Mouse (Mus musculus) CH12.LX (cell line): ENCODE data around the gene Cdc42ep5. TPM values are rescaled to one million over a fixed set of nuclear protein-coding genes. Genes with fewer than 3 reads are reported as not detected.

Source experiments
- DNase-seq: peaks from one replicate; pipeline ENCODE4 v3.0.0-alpha.2; 2013; ENCODE audit errors: extremely low read depth
- H3K27ac ChIP-seq: 2 replicates; pipeline ENCODE4 v1.5.1; 2012; ENCODE audit warnings: low read depth, mild to moderate bottlenecking, control low read depth, moderate library complexity; ENCODE audit not compliant: insufficient read depth
- H3K27me3 ChIP-seq: replicated peaks from 2 replicates; pipeline ENCODE3; 2012; ENCODE audit warnings: inconsistent platforms
- H3K36me3 ChIP-seq, 2 experiments: replicated peaks in 1 of 2; 2 replicates each; pipeline versions ENCODE3 to v1.6.1; 2012; ENCODE audit warnings: inconsistent platforms in 1 of 2, low read length in 1 of 2, mild to moderate bottlenecking in 1 of 2, mixed read lengths in 1 of 2, moderate library complexity in 1 of 2; ENCODE audit not compliant: control insufficient read depth in 1 of 2, insufficient read depth in 1 of 2
- H3K4me1 ChIP-seq, 2 experiments: 2 replicates each; pipeline ENCODE4 v1.6.1; 2012; ENCODE audit warnings: inconsistent platforms in 1 of 2, moderate library complexity in 1 of 2; ENCODE audit not compliant: insufficient read depth in 2 of 2, control insufficient read depth in 1 of 2
- H3K4me2 ChIP-seq: 2 replicates; pipeline ENCODE4 v1.6.1; 2012; ENCODE audit warnings: low read depth, mild to moderate bottlenecking, control low read depth; ENCODE audit not compliant: poor library complexity, insufficient read depth, severe bottlenecking
- H3K4me3 ChIP-seq, 3 experiments: fragments of 150-350 bp in 1 of 3; sonication (generic) in 1 of 3; replicated peaks in 1 of 3; 2 replicates each; pipeline versions ENCODE3 to v1.5.1; 2011 to 2012; ENCODE audit warnings: low read depth in 2 of 3, low read length in 2 of 3, mild to moderate bottlenecking in 2 of 3, moderate library complexity in 2 of 3, control low read depth in 1 of 3, improper control_type of control experiment in 1 of 3, inconsistent platforms in 1 of 3, mixed read lengths in 1 of 3; ENCODE audit not compliant: poor library complexity in 1 of 3
- H3K79me2 ChIP-seq: replicated peaks from 2 replicates; pipeline ENCODE4 v1.6.1; 2012; ENCODE audit warnings: mild to moderate bottlenecking, moderate library complexity; ENCODE audit not compliant: control insufficient read depth, poor library complexity, insufficient read depth, severe bottlenecking; ENCODE audit errors: extremely low read depth
- H3K9ac ChIP-seq: 2 replicates; pipeline ENCODE4 v1.6.1; 2012; ENCODE audit warnings: low read depth, mild to moderate bottlenecking, control low read depth, moderate library complexity; ENCODE audit not compliant: insufficient read depth
- H3K9me3 ChIP-seq: replicated peaks from 2 replicates; pipeline ENCODE3; 2012; ENCODE audit warnings: low read length, inconsistent platforms, mixed read lengths
- BHLHE40 ChIP-seq: IDR thresholded peaks from 2 replicates; pipeline ENCODE4 v1.6.1; 2011; ENCODE audit warnings: mild to moderate bottlenecking, low read depth, low read length, improper control_type of control experiment
- CTCF ChIP-seq, 2 experiments: IDR thresholded peaks in 1 of 2; conservative IDR thresholded peaks in 1 of 2; 2 replicates each; pipeline ENCODE4 v1.5.1; 2011 to 2012; ENCODE audit warnings: low read depth in 2 of 2, low read length in 2 of 2, improper control_type of control experiment in 1 of 2, inconsistent platforms in 1 of 2, mild to moderate bottlenecking in 1 of 2, moderate library complexity in 1 of 2
- ELF1 ChIP-seq: IDR thresholded peaks from 2 replicates; pipeline ENCODE4 v1.6.1; 2014; ENCODE audit warnings: low read depth, mild to moderate bottlenecking, inconsistent platforms, low read length, improper control_type of control experiment
- GABPA ChIP-seq: IDR thresholded peaks from 2 replicates; pipeline ENCODE4 v1.6.1; 2012; ENCODE audit warnings: low read depth, low read length, improper control_type of control experiment, inconsistent platforms; ENCODE audit not compliant: insufficient replicate concordance
- HCFC1 ChIP-seq: IDR thresholded peaks from 2 replicates; pipeline ENCODE4 v1.6.1; 2012; ENCODE audit warnings: low read depth, mild to moderate bottlenecking, inconsistent platforms, low read length, improper control_type of control experiment
- JUND ChIP-seq: conservative IDR thresholded peaks from 2 replicates; pipeline ENCODE4 v1.6.1; 2011; ENCODE audit warnings: low read depth, low read length, improper control_type of control experiment
- KAT2A ChIP-seq: IDR thresholded peaks from 2 replicates; pipeline ENCODE4 v1.6.1; 2012; ENCODE audit warnings: low read length, improper control_type of control experiment, inconsistent platforms; ENCODE audit not compliant: insufficient replicate concordance
- MAFK ChIP-seq: IDR thresholded peaks from 2 replicates; pipeline ENCODE4 v1.6.1; 2011; ENCODE audit warnings: low read length, improper control_type of control experiment; ENCODE audit not compliant: insufficient replicate concordance
- MEF2A ChIP-seq: IDR thresholded peaks from 2 replicates; pipeline ENCODE4 v1.6.1; 2014; ENCODE audit warnings: low read depth, mild to moderate bottlenecking, inconsistent platforms, low read length, improper control_type of control experiment, borderline replicate concordance
- MYC ChIP-seq: IDR thresholded peaks from 2 replicates; pipeline ENCODE4 v1.6.1; 2011; ENCODE audit warnings: low read depth, mild to moderate bottlenecking, improper control_type of control experiment, low read length
- NELFE ChIP-seq: IDR thresholded peaks from 2 replicates; pipeline ENCODE4 v1.6.1; 2011; ENCODE audit warnings: low read depth, low read length, improper control_type of control experiment
- PAX5 ChIP-seq: IDR thresholded peaks from 2 replicates; pipeline ENCODE4 v1.6.1; 2012; ENCODE audit warnings: low read length, inconsistent platforms, mixed read lengths
- POLR2AphosphoS2 ChIP-seq: IDR thresholded peaks from 2 replicates; pipeline ENCODE4 v1.6.1; 2011; ENCODE audit warnings: low read depth, low read length, improper control_type of control experiment
- RAD21 ChIP-seq: IDR thresholded peaks from 2 replicates; pipeline ENCODE4 v1.6.1; 2011; ENCODE audit warnings: low read depth, mild to moderate bottlenecking, low read length, improper control_type of control experiment, moderate library complexity
- SIN3A ChIP-seq: IDR thresholded peaks from 2 replicates; pipeline ENCODE4 v1.6.1; 2012; ENCODE audit warnings: low read length, improper control_type of control experiment, inconsistent platforms
- UBTF ChIP-seq: IDR thresholded peaks from 2 replicates; pipeline ENCODE4 v1.6.1; 2012; ENCODE audit warnings: low read depth, mild to moderate bottlenecking, inconsistent platforms, low read length, improper control_type of control experiment, moderate library complexity
- USF2 ChIP-seq: conservative IDR thresholded peaks from 2 replicates; pipeline ENCODE4 v1.6.1; 2011; ENCODE audit warnings: low read depth, low read length, improper control_type of control experiment
- ZNF384 ChIP-seq: IDR thresholded peaks from 2 replicates; pipeline ENCODE4 v1.6.1; 2012; ENCODE audit warnings: low read depth, low read length, improper control_type of control experiment, inconsistent platforms
- dilution Hi-C: fragments of 300-500 bp; cut with MboI; formaldehyde crosslinking; loops from 2 replicates; pipeline ENCODE4 v1.14.3; 2020; ENCODE audit warnings: low sequenced_read_pairs; ENCODE audit not compliant: extremely low pct_unique_long_range_greater_than_20kb, extremely low pct_ligation_motif_present
- in situ Hi-C: fragments of 300-500 bp; cut with MboI; formaldehyde crosslinking; loops from 3 replicates; pipeline ENCODE4 v1.14.3; 2019; ENCODE audit warnings: low sequenced_read_pairs, low pct_ligation_motif_present, low pct_unique_long_range_greater_than_20kb, mixed read lengths
- polyA plus RNA-seq: library from polyadenylated mRNA; unstranded; fragments of >175 nt; gene quantifications from 2 replicates; pipeline ENCODE4 v1.2.1, GENCODE M21; 2012; ENCODE audit warnings: low read depth; ENCODE audit not compliant: insufficient read length
- total RNA-seq, 2 experiments: library from RNA; depleted of rRNA; stranded (reverse); fragments of 300-350 nt in 1 of 2; fragments of >200 nt in 1 of 2; gene quantifications; 2 replicates each; pipeline ENCODE4 v1.2.3; 2012 to 2014

Gene Cdc42ep5
- total and polyA plus RNA-seq, 3 experiments: 1.4 to 4.2 (median 2.1) TPM

GRCm38 (mm10) chr7:4139391-4139790, 25.3 kb downstream of the Cdc42ep5 start:
- dilution Hi-C loops: no loop called here
- H3K4me1 ChIP-seq: peaks cover 16 to 59% of the 10 kb centered on the region in 2 experiments
- in situ Hi-C loops: no loop called here

GRCm38 (mm10) chr7:4138671-4139070, 26.0 kb downstream of the Cdc42ep5 start:
- no peak overlapping the region for H3K27ac ChIP-seq
- no peak for DNase-seq
- in situ Hi-C loops (no loop called here), dilution Hi-C loops (no loop called here)
- H3K9me3 ChIP-seq: no peaks in the 10 kb centered on the region
- H3K4me2 ChIP-seq: no peak overlapping the region
- H3K79me2 ChIP-seq: peaks cover 23% of the 10 kb centered on the region
- peaks cover 16 to 66% of the 10 kb centered on the region in 2 experiments for H3K4me1 ChIP-seq
- no peak overlapping the region for H3K4me3 ChIP-seq
- peaks cover 46 to 69% of the 10 kb centered on the region in 2 experiments for H3K36me3 ChIP-seq
- TF ChIP-seq PAX5 (no peak), MYC (no peak), UBTF (no peak)
- no peak overlapping the region for H3K9ac ChIP-seq
- no peaks in the 10 kb centered on the region for H3K27me3 ChIP-seq

More at GRCm38 (mm10) chr7:4139391-4139790, 25.3 kb downstream of the Cdc42ep5 start:
- H3K79me2 ChIP-seq: peaks cover 23% of the 10 kb centered on the region
- no peak overlapping the region for H3K9ac ChIP-seq
- no peaks in the 10 kb centered on the region for H3K27me3 ChIP-seq
- no peak overlapping the region for H3K4me2 ChIP-seq
- H3K36me3 ChIP-seq: peaks cover 53 to 69% of the 10 kb centered on the region in 2 experiments
- no peaks in the 10 kb centered on the region for H3K9me3 ChIP-seq
- no peak for DNase-seq
- no peak overlapping the region for H3K27ac ChIP-seq
- TF ChIP-seq ELF1 (no peak), UBTF (no peak), MEF2A (no peak), POLR2AphosphoS2 (no peak), HCFC1 (no peak), SIN3A (no peak), GABPA (no peak), KAT2A (no peak), CTCF (conservative IDR thresholded peaks at IDR 0.05 in 1 of 2, IDR thresholded peaks at IDR 0.05 in 1 of 2; ENCODE audit: low read depth in 2 of 2, low read length in 2 of 2) (no peak), PAX5 (no peak), ZNF384 (no peak), NELFE (no peak), MYC (no peak), RAD21 (no peak), USF2 (no peak), MAFK (no peak), BHLHE40 (no peak), JUND (no peak)
- TF ChIP-seq, all 38 proteins: peak for 0
- H3K4me3 ChIP-seq: no peak overlapping the region
